Mouse (Mus musculus): ENCODE results near the gene Cep97. TPM values are rescaled to one million over a fixed set of nuclear protein-coding genes. Genes with fewer than 3 reads are reported as not detected.
"Not testable (repeated sequence)": the region's sequence is repeated elsewhere in the genome, so short reads cannot be mapped to it uniquely, and the experiment has no call there.

Cep97 gene
- polyA plus RNA-seq, 1 experiment from 2014 or later: 20.5 TPM

- not testable (repeated sequence) for H3K9ac ChIP-seq (ENCODE audit: low read length); ATAC-seq (replicated peaks; ENCODE audit: low FRiP score)
- 87% methylated on average over 4 of the region's 4 CpGs for WGBS
Observed at GRCm38 (mm10) chr16:55859421-55859820, 75.2 kb downstream of the Cep97 start.

GRCm38 (mm10) chr16:55858465-55858864, 76.2 kb downstream of the Cep97 start:
- Histone ChIP-seq H3K9me3 (ENCODE audit: control insufficient read depth, low read length) (no peaks in the 10 kb centered on the region), H3K36me3 (ENCODE audit: control insufficient read depth, insufficient read depth, low read length) (no peaks in the 10 kb centered on the region), H3K9ac (ENCODE audit: low read length) (no peak overlapping the region), H3K4me2 (ENCODE audit: low read depth, low read length, severe bottlenecking) (no peak overlapping the region), H3K27me3 (ENCODE audit: control insufficient read depth, insufficient read depth, low read length) (no peaks in the 10 kb centered on the region), H3K4me1 (replicated peaks; ENCODE audit: control insufficient read depth, insufficient read depth, low read length) (no peaks in the 10 kb centered on the region), H3K27ac (ENCODE audit: low read depth, low read length) (no peak overlapping the region), H3K4me3 (ENCODE audit: low read depth, low read length) (no peak overlapping the region)
- 64% methylated on average over 6 of the region's 6 CpGs for WGBS
- DNase-seq (ENCODE audit: low spot score) (peak; percentile 69), ATAC-seq (replicated peaks; ENCODE audit: low FRiP score) (no peak)

More at GRCm38 (mm10) chr16:55859421-55859820, 75.2 kb downstream of the Cep97 start:
- not testable (repeated sequence) for H3K36me3 ChIP-seq (ENCODE audit: control insufficient read depth, insufficient read depth, low read length); H3K9me3 ChIP-seq (ENCODE audit: control insufficient read depth, low read length); H3K27me3 ChIP-seq (ENCODE audit: control insufficient read depth, insufficient read depth, low read length); H3K27ac ChIP-seq (ENCODE audit: low read depth, low read length); H3K4me2 ChIP-seq (ENCODE audit: low read depth, low read length, severe bottlenecking); H3K4me1 ChIP-seq (replicated peaks; ENCODE audit: control insufficient read depth, insufficient read depth, low read length); DNase-seq (ENCODE audit: low spot score); H3K4me3 ChIP-seq (ENCODE audit: low read depth, low read length)

- no peak overlapping the region for H3K4me3 ChIP-seq (ENCODE audit: low read depth, low read length)
- no peaks in the 10 kb centered on the region for H3K9me3 ChIP-seq (ENCODE audit: control insufficient read depth, low read length)
- H3K9ac ChIP-seq (ENCODE audit: low read length): no peak overlapping the region
- ATAC-seq (replicated peaks; ENCODE audit: low FRiP score) (peak; percentile 74), DNase-seq (ENCODE audit: low spot score) (peak; percentile 76)
- WGBS: 59% methylated on average over 19 of the region's 19 CpGs
- no peak overlapping the region for H3K27ac ChIP-seq (ENCODE audit: low read depth, low read length)
- no peaks in the 10 kb centered on the region for H3K36me3 ChIP-seq (ENCODE audit: control insufficient read depth, insufficient read depth, low read length)
- no peaks in the 10 kb centered on the region for H3K27me3 ChIP-seq (ENCODE audit: control insufficient read depth, insufficient read depth, low read length)
- no peaks in the 10 kb centered on the region for H3K4me1 ChIP-seq (replicated peaks; ENCODE audit: control insufficient read depth, insufficient read depth, low read length)
- H3K4me2 ChIP-seq (ENCODE audit: low read depth, low read length, severe bottlenecking): no peak overlapping the region
Observed at GRCm38 (mm10) chr16:55852943-55853727, 81.5 kb downstream of the Cep97 start.

- no peak overlapping the region for H3K9ac ChIP-seq (ENCODE audit: low read length)
- no peaks in the 10 kb centered on the region for H3K27me3 ChIP-seq (ENCODE audit: control insufficient read depth, insufficient read depth, low read length)
- no peaks in the 10 kb centered on the region for H3K36me3 ChIP-seq (ENCODE audit: control insufficient read depth, insufficient read depth, low read length)
- no peaks in the 10 kb centered on the region for H3K4me1 ChIP-seq (replicated peaks; ENCODE audit: control insufficient read depth, insufficient read depth, low read length)
- H3K4me2 ChIP-seq (ENCODE audit: low read depth, low read length, severe bottlenecking): no peak overlapping the region
- ATAC-seq (replicated peaks; ENCODE audit: low FRiP score) (no peak), DNase-seq (ENCODE audit: low spot score) (no peak)
- H3K27ac ChIP-seq (ENCODE audit: low read depth, low read length): no peak overlapping the region
- no peak overlapping the region for H3K4me3 ChIP-seq (ENCODE audit: low read depth, low read length)
- 51% methylated on average over 4 of the region's 4 CpGs for WGBS
- no peaks in the 10 kb centered on the region for H3K9me3 ChIP-seq (ENCODE audit: control insufficient read depth, low read length)
Observed at GRCm38 (mm10) chr16:55852515-55852914, 82.1 kb downstream of the Cep97 start.

GRCm38 (mm10) chr16:55850485-55850884, 84.2 kb downstream of the Cep97 start:
- H3K27ac ChIP-seq (ENCODE audit: low read depth, low read length): no peak overlapping the region
- no peaks in the 10 kb centered on the region for H3K4me1 ChIP-seq (replicated peaks; ENCODE audit: control insufficient read depth, insufficient read depth, low read length)
- DNase-seq (ENCODE audit: low spot score) (no peak), ATAC-seq (replicated peaks; ENCODE audit: low FRiP score) (no peak)
- H3K27me3 ChIP-seq (ENCODE audit: control insufficient read depth, insufficient read depth, low read length): no peaks in the 10 kb centered on the region
- H3K4me2 ChIP-seq (ENCODE audit: low read depth, low read length, severe bottlenecking): no peak overlapping the region
- no peak overlapping the region for H3K4me3 ChIP-seq (ENCODE audit: low read depth, low read length)
- WGBS: 92% methylated on average over 3 of the region's 3 CpGs
- H3K9ac ChIP-seq (ENCODE audit: low read length): no peak overlapping the region
- H3K36me3 ChIP-seq (ENCODE audit: control insufficient read depth, insufficient read depth, low read length): no peaks in the 10 kb centered on the region
- no peaks in the 10 kb centered on the region for H3K9me3 ChIP-seq (ENCODE audit: control insufficient read depth, low read length)

Other genes starting within 250 kb of the Cep97 start
- 1.9 and 2.3 TPM in 2 replicates for gene Nfkbiz, start 96.0 kb downstream of the Cep97 start, polyA plus RNA-seq (2014; fragmentation: Nextera tagmentation; extraction: Ambion mirVana)
- 1.00 and 1.2 TPM in 2 replicates for gene Nxpe3, start 39.6 kb downstream of the Cep97 start, polyA plus RNA-seq (2014; fragmentation: Nextera tagmentation; extraction: Ambion mirVana)
- gene Rpl24, start 31.4 kb upstream of the Cep97 start, polyA plus RNA-seq (2014; fragmentation: Nextera tagmentation; extraction: Ambion mirVana): 718 and 776 TPM in 2 replicates
- gene Zbtb11, start 39.0 kb upstream of the Cep97 start, polyA plus RNA-seq (2014; fragmentation: Nextera tagmentation; extraction: Ambion mirVana): 19.1 and 21.7 TPM in 2 replicates
- gene Pcnp, start 94.9 kb upstream of the Cep97 start, polyA plus RNA-seq (2014; fragmentation: Nextera tagmentation; extraction: Ambion mirVana): 332 and 372 TPM in 2 replicates
- 31.2 and 33.6 TPM in 2 replicates for gene Trmt10c, start 103.0 kb upstream of the Cep97 start, polyA plus RNA-seq (2014; fragmentation: Nextera tagmentation; extraction: Ambion mirVana)
- gene Senp7, start 113.5 kb upstream of the Cep97 start, polyA plus RNA-seq (2014; fragmentation: Nextera tagmentation; extraction: Ambion mirVana): 37.6 and 41.4 TPM in 2 replicates